Mouse (Mus musculus) heart, postnatal 14 days (tissue): ENCODE measurements around the gene Ak5. TPM values are rescaled to one million over a fixed set of nuclear protein-coding genes. Genes with fewer than 3 reads are reported as not detected.
A peak's percentile ranks its signal among the peaks of the same experiment; 100 is the strongest.
"Not testable (repeated sequence)": the region's sequence is repeated elsewhere in the genome, so short reads cannot be mapped to it uniquely, and the experiment has no call there.

ENCODE experiments used
- DNase-seq, 2 experiments: peaks; one replicate each; pipeline ENCODE4 v3.0.0; 2021 to 2022
- intact Hi-C: fragments of 180-260 bp; cut with DNase I; formaldehyde crosslinking; loops from one replicate; pipeline ENCODE4 v1.15.1; 2025
- total RNA-seq, 2 experiments: library from RNA; stranded (reverse); gene quantifications; 2 replicates each; pipeline ENCODE4 v1.2.3; 2021

The Ak5 gene
- total RNA-seq, 2 experiments from 2014 or later = 0.29 TPM

GRCm38 (mm10) chr3:152458875-152459274 lies 209.3 kb downstream of the Ak5 start:
- DNase-seq, intact Hi-C loops: not testable (repeated sequence)

- intact Hi-C loops = no loop called here
- DNase-seq = peak; percentile 23 to 24
Observed at GRCm38 (mm10) chr3:152457308-152458035, 210.7 kb downstream of the Ak5 start.

- intact Hi-C loops = no loop called here
Observed at GRCm38 (mm10) chr3:152453163-152453562, 215.0 kb downstream of the Ak5 start.

GRCm38 (mm10) chr3:152446966-152447365 lies 221.2 kb downstream of the Ak5 start:
- intact Hi-C loops = no loop called here
- no peak for DNase-seq

More at GRCm38 (mm10) chr3:152453163-152453562, 215.0 kb downstream of the Ak5 start:
- DNase-seq = no peak

- DNase-seq = no peak
Observed at GRCm38 (mm10) chr3:152444114-152444513, 224.0 kb downstream of the Ak5 start.

GRCm38 (mm10) chr3:152442795-152443194 lies 225.4 kb downstream of the Ak5 start:
- no peak for DNase-seq
- intact Hi-C loops = no loop called here

More at GRCm38 (mm10) chr3:152444114-152444513, 224.0 kb downstream of the Ak5 start:
- intact Hi-C loops = no loop called here

- intact Hi-C loops = no loop called here
- DNase-seq = no peak
Observed at GRCm38 (mm10) chr3:152438068-152438467, 230.1 kb downstream of the Ak5 start.

GRCm38 (mm10) chr3:152435590-152435989 lies 232.6 kb downstream of the Ak5 start:
- DNase-seq = no peak
- intact Hi-C loops = no loop called here

GRCm38 (mm10) chr3:152432677-152433076 lies 235.5 kb downstream of the Ak5 start:
- intact Hi-C loops = no loop called here
- no peak for DNase-seq

- intact Hi-C loops = no loop called here
- DNase-seq = no peak
Observed at GRCm38 (mm10) chr3:152428925-152429324, 239.2 kb downstream of the Ak5 start.

Other genes with a start within 250 kb of the Ak5 start
- gene Pigk, start 45.7 kb upstream of the Ak5 start, total RNA-seq = 10 to 100 TPM; 28.8 to 30.0 TPM